Mouse (Mus musculus): ENCODE data around the gene Ostf1. TPM values are rescaled to one million over a fixed set of nuclear protein-coding genes. Genes with fewer than 3 reads are reported as not detected.

Gene Ostf1
- polyA plus RNA-seq, 1 experiment = 267 TPM

- no peak overlapping the region for H3K4me3 ChIP-seq (ENCODE audit: insufficient read depth, low read length)
- peaks cover 16% of the 10 kb centered on the region for H3K4me1 ChIP-seq (ENCODE audit: control insufficient read depth, insufficient read depth, low read length)
- TF ChIP-seq CTCF (IDR thresholded peaks at IDR 0.05; ENCODE audit: low read depth, low read length) (no peak), POLR2A (IDR thresholded peaks at IDR 0.05; ENCODE audit: borderline replicate concordance, low read depth, low read length) (no peak)
- no peak overlapping the region for H3K27ac ChIP-seq (ENCODE audit: insufficient read depth, low read depth, low read length)
These were observed 49.4 kb downstream of the Ostf1 start for GRCm38 (mm10) chr19:18582226-18582625.

GRCm38 (mm10) chr19:18581046-18581445 is 50.6 kb downstream of the Ostf1 start:
- Histone ChIP-seq H3K4me3 (ENCODE audit: insufficient read depth, low read length) (no peak overlapping the region), H3K4me1 (ENCODE audit: control insufficient read depth, insufficient read depth, low read length) (peaks cover 12% of the 10 kb centered on the region), H3K27ac (ENCODE audit: insufficient read depth, low read depth, low read length) (no peak overlapping the region)
- TF ChIP-seq CTCF (IDR thresholded peaks at IDR 0.05; ENCODE audit: low read depth, low read length) = no peak
- TF ChIP-seq POLR2A (IDR thresholded peaks at IDR 0.05; ENCODE audit: borderline replicate concordance, low read depth, low read length) = no peak

GRCm38 (mm10) chr19:18579012-18579358 is 52.6 kb downstream of the Ostf1 start:
- no peak overlapping the region for H3K27ac ChIP-seq (ENCODE audit: insufficient read depth, low read depth, low read length)
- no peak overlapping the region for H3K4me3 ChIP-seq (ENCODE audit: insufficient read depth, low read length)
- TF ChIP-seq POLR2A (IDR thresholded peaks at IDR 0.05; ENCODE audit: borderline replicate concordance, low read depth, low read length) = no peak
- TF ChIP-seq CTCF (IDR thresholded peaks at IDR 0.05; ENCODE audit: low read depth, low read length) = no peak
- H3K4me1 ChIP-seq (ENCODE audit: control insufficient read depth, insufficient read depth, low read length) = peaks cover 12% of the 10 kb centered on the region

- H3K27ac ChIP-seq (ENCODE audit: insufficient read depth, low read depth, low read length) = no peak overlapping the region
- H3K4me1 ChIP-seq (ENCODE audit: control insufficient read depth, insufficient read depth, low read length) = peaks cover 10% of the 10 kb centered on the region
- TF ChIP-seq POLR2A (IDR thresholded peaks at IDR 0.05; ENCODE audit: borderline replicate concordance, low read depth, low read length) = no peak
- H3K4me3 ChIP-seq (ENCODE audit: insufficient read depth, low read length) = no peak overlapping the region
These were observed 53.2 kb downstream of the Ostf1 start for GRCm38 (mm10) chr19:18578216-18579011.

- no peak for TF ChIP-seq POLR2A (IDR thresholded peaks at IDR 0.05; ENCODE audit: borderline replicate concordance, low read depth, low read length)
- no peak for TF ChIP-seq CTCF (IDR thresholded peaks at IDR 0.05; ENCODE audit: low read depth, low read length)
- H3K4me1 ChIP-seq (ENCODE audit: control insufficient read depth, insufficient read depth, low read length) = peaks cover 2% of the 10 kb centered on the region; the same call in 1 of the 2 replicates
- H3K4me3 ChIP-seq (ENCODE audit: insufficient read depth, low read length) = no peak overlapping the region
- H3K27ac ChIP-seq (ENCODE audit: insufficient read depth, low read depth, low read length) = no peak overlapping the region
These were observed 54.3 kb downstream of the Ostf1 start for GRCm38 (mm10) chr19:18577348-18577747.

- TF ChIP-seq POLR2A (IDR thresholded peaks at IDR 0.05; ENCODE audit: borderline replicate concordance, low read depth, low read length) (no peak), CTCF (IDR thresholded peaks at IDR 0.05; ENCODE audit: low read depth, low read length) (no peak)
- H3K4me3 ChIP-seq (ENCODE audit: insufficient read depth, low read length) = no peak overlapping the region
- H3K27ac ChIP-seq (ENCODE audit: insufficient read depth, low read depth, low read length) = no peak overlapping the region
- H3K4me1 ChIP-seq (ENCODE audit: control insufficient read depth, insufficient read depth, low read length) = peaks cover 2% of the 10 kb centered on the region; the same call in 1 of the 2 replicates
These were observed 55.7 kb downstream of the Ostf1 start for GRCm38 (mm10) chr19:18575891-18576290.

- H3K27ac ChIP-seq (ENCODE audit: insufficient read depth, low read depth, low read length) = no peak overlapping the region
These were observed 57.7 kb downstream of the Ostf1 start for GRCm38 (mm10) chr19:18573907-18574306.

GRCm38 (mm10) chr19:18573443-18573842 is 58.2 kb downstream of the Ostf1 start:
- Histone ChIP-seq H3K27ac (ENCODE audit: insufficient read depth, low read depth, low read length) (no peak overlapping the region), H3K4me1 (ENCODE audit: control insufficient read depth, insufficient read depth, low read length) (no peaks in the 10 kb centered on the region), H3K4me3 (ENCODE audit: insufficient read depth, low read length) (no peak overlapping the region)
- TF ChIP-seq CTCF (IDR thresholded peaks at IDR 0.05; ENCODE audit: low read depth, low read length) = no peak
- no peak for TF ChIP-seq POLR2A (IDR thresholded peaks at IDR 0.05; ENCODE audit: borderline replicate concordance, low read depth, low read length)

More at GRCm38 (mm10) chr19:18573907-18574306, 57.7 kb downstream of the Ostf1 start:
- no peak overlapping the region for H3K4me3 ChIP-seq (ENCODE audit: insufficient read depth, low read length)
- H3K4me1 ChIP-seq (ENCODE audit: control insufficient read depth, insufficient read depth, low read length) = no peaks in the 10 kb centered on the region
- TF ChIP-seq POLR2A (IDR thresholded peaks at IDR 0.05; ENCODE audit: borderline replicate concordance, low read depth, low read length) (no peak), CTCF (IDR thresholded peaks at IDR 0.05; ENCODE audit: low read depth, low read length) (no peak)

- Histone ChIP-seq H3K27ac (ENCODE audit: insufficient read depth, low read depth, low read length) (no peak overlapping the region), H3K4me3 (ENCODE audit: insufficient read depth, low read length) (no peak overlapping the region), H3K4me1 (ENCODE audit: control insufficient read depth, insufficient read depth, low read length) (no peaks in the 10 kb centered on the region)
- TF ChIP-seq POLR2A (IDR thresholded peaks at IDR 0.05; ENCODE audit: borderline replicate concordance, low read depth, low read length) (no peak), CTCF (IDR thresholded peaks at IDR 0.05; ENCODE audit: low read depth, low read length) (no peak)
These were observed 62.1 kb downstream of the Ostf1 start for GRCm38 (mm10) chr19:18569496-18569895.

GRCm38 (mm10) chr19:18568828-18569430 is 62.7 kb downstream of the Ostf1 start:
- TF ChIP-seq CTCF (IDR thresholded peaks at IDR 0.05; ENCODE audit: low read depth, low read length) = no peak
- TF ChIP-seq POLR2A (IDR thresholded peaks at IDR 0.05; ENCODE audit: borderline replicate concordance, low read depth, low read length) = no peak
- Histone ChIP-seq H3K4me3 (ENCODE audit: insufficient read depth, low read length) (no peak overlapping the region), H3K4me1 (ENCODE audit: control insufficient read depth, insufficient read depth, low read length) (no peaks in the 10 kb centered on the region), H3K27ac (ENCODE audit: insufficient read depth, low read depth, low read length) (no peak overlapping the region)

All from bone marrow macrophage, adult 2 months (primary cell).